Comparison of ENCODE assay signal across 18 mouse cellular contexts in genomic region chr19:32069598-32069997, GRCm38 (mm10). TPM values are rescaled to one million over a fixed set of nuclear protein-coding genes. Genes with fewer than 3 reads are reported as not detected.
A peak's percentile ranks its signal among the peaks of the same experiment; 100 is the strongest.
DNase-seq lines count a peak whose midpoint lies in the region; ATAC-seq and TF ChIP-seq lines count a peak whose summit lies in the region.
"Had no signal": no experiment of that assay in that cellular context is flagged by ENCODE, and none has a peak within 500 bp of the region (broad histone marks: within the 10 kb centered on the region; RNA-seq: fewer than 3 reads in every experiment).

No protein-coding gene starts in this region.

- TF ChIP-seq CTCF in lung, postnatal 0 days (IDR thresholded peaks at IDR 0.05), result no peak

- H3K4me3 ChIP-seq in heart, embryonic 15.5 days, result no peak overlapping the region
- H3K4me3 ChIP-seq in embryonic facial prominence, embryonic 14.5 days (ENCODE audit: low read depth, low read length), result no peak overlapping the region
- H3K4me3 ChIP-seq in lung, postnatal 0 days (ENCODE audit: low read depth, low read length), result no peak overlapping the region
- no peak overlapping the region for H3K4me3 ChIP-seq in forebrain, embryonic 16.5 days (replicated peaks; ENCODE audit: low read length)
- H3K4me3 ChIP-seq: erythroblast, embryonic 14.5 days; forebrain, embryonic 15.5 days; liver, embryonic 12.5 days; midbrain, embryonic 13.5 days had no signal

- peak; percentile 82 for TF ChIP-seq EP300 in lung, postnatal 0 days (IDR thresholded peaks at IDR 0.05)

- no peak overlapping the region for H3K4me2 ChIP-seq in heart, embryonic 15.5 days
- H3K4me2 ChIP-seq in embryonic facial prominence, embryonic 14.5 days (ENCODE audit: low read depth, low read length), result no peak overlapping the region
- no peak overlapping the region for H3K4me2 ChIP-seq in lung, postnatal 0 days (replicated peaks; ENCODE audit: low read depth, low read length)
- no peak overlapping the region for H3K4me2 ChIP-seq in forebrain, embryonic 16.5 days (ENCODE audit: low read length)
- H3K4me2 ChIP-seq: forebrain, embryonic 15.5 days; liver, embryonic 12.5 days; midbrain, embryonic 13.5 days had no signal

- H3K27me3 ChIP-seq in heart, embryonic 15.5 days, result no peaks in the 10 kb centered on the region
- H3K27me3 ChIP-seq in embryonic facial prominence, embryonic 14.5 days (replicated peaks; ENCODE audit: control insufficient read depth, insufficient read depth, low read length), result no peaks in the 10 kb centered on the region
- no peaks in the 10 kb centered on the region for H3K27me3 ChIP-seq in lung, postnatal 0 days (replicated peaks; ENCODE audit: insufficient read depth, low read length)
- H3K27me3 ChIP-seq in forebrain, embryonic 16.5 days (replicated peaks; ENCODE audit: control insufficient read depth, insufficient read depth, low read length), result no peaks in the 10 kb centered on the region
- H3K27me3 ChIP-seq: forebrain, embryonic 15.5 days; midbrain, embryonic 13.5 days had no signal

- H3K36me3 ChIP-seq in heart, embryonic 15.5 days, result no peaks in the 10 kb centered on the region
- no peaks in the 10 kb centered on the region for H3K36me3 ChIP-seq in embryonic facial prominence, embryonic 14.5 days (ENCODE audit: control insufficient read depth, insufficient read depth, low read length)
- H3K36me3 ChIP-seq in lung, postnatal 0 days (ENCODE audit: insufficient read depth, low read length), result no peaks in the 10 kb centered on the region
- no peaks in the 10 kb centered on the region for H3K36me3 ChIP-seq in forebrain, embryonic 16.5 days (ENCODE audit: control insufficient read depth, insufficient read depth)
- H3K36me3 ChIP-seq: forebrain, embryonic 15.5 days; liver, embryonic 12.5 days; midbrain, embryonic 13.5 days had no signal

- no peak overlapping the region for H3K9ac ChIP-seq in heart, embryonic 15.5 days
- H3K9ac ChIP-seq in embryonic facial prominence, embryonic 14.5 days (ENCODE audit: low read depth, low read length), result no peak overlapping the region
- H3K9ac ChIP-seq in lung, postnatal 0 days (replicated peaks; ENCODE audit: low read depth), result no peak overlapping the region
- no peak overlapping the region for H3K9ac ChIP-seq in forebrain, embryonic 16.5 days (replicated peaks; ENCODE audit: low read depth, low read length)
- H3K9ac ChIP-seq: forebrain, embryonic 15.5 days; liver, embryonic 12.5 days; midbrain, embryonic 13.5 days had no signal

- H3K27ac ChIP-seq in heart, embryonic 15.5 days, result peak overlapping the region; percentile 35
- H3K27ac ChIP-seq in embryonic facial prominence, embryonic 14.5 days (replicated peaks; ENCODE audit: low read depth, low read length), result no peak overlapping the region
- no peak overlapping the region for H3K27ac ChIP-seq in lung, postnatal 0 days (ENCODE audit: low read length)
- no peak overlapping the region for H3K27ac ChIP-seq in forebrain, embryonic 16.5 days (ENCODE audit: low read length)
- H3K27ac ChIP-seq: forebrain, embryonic 15.5 days; hindbrain, postnatal 0 days; liver, embryonic 12.5 days; midbrain, embryonic 13.5 days had no signal

- H3K9me3 ChIP-seq in heart, embryonic 15.5 days (replicated peaks), result no peaks in the 10 kb centered on the region
- no peaks in the 10 kb centered on the region for H3K9me3 ChIP-seq in embryonic facial prominence, embryonic 14.5 days (ENCODE audit: control insufficient read depth, low read length)
- no peaks in the 10 kb centered on the region for H3K9me3 ChIP-seq in lung, postnatal 0 days (ENCODE audit: low read length)
- no peaks in the 10 kb centered on the region for H3K9me3 ChIP-seq in forebrain, embryonic 16.5 days (ENCODE audit: control insufficient read depth, low read length)
- H3K9me3 ChIP-seq: forebrain, embryonic 15.5 days; liver, embryonic 12.5 days; midbrain, embryonic 13.5 days had no signal

- no peak for DNase-seq in heart, postnatal 25 days (ENCODE audit: low spot score)
- DNase-seq in 3T3-L1 (ENCODE audit: low read depth, low spot score), result peak; percentile 20
- peak; percentile 81 for DNase-seq in embryonic facial prominence, embryonic 14.5 days (ENCODE audit: low spot score)
- peak; percentile 87 for DNase-seq in lung, postnatal 0 days (ENCODE audit: low spot score)
- DNase-seq in gastrocnemius, postnatal 14 days, result no peak
- DNase-seq: cerebellum, adult 9-11 months; heart, postnatal 4 days; layer of hippocampus, postnatal 36 days; retina, postnatal 1 day; thymus, adult 18-20 months had no signal

- ATAC-seq in heart, embryonic 15.5 days (replicated peaks; ENCODE audit: insufficient number of reproducible peaks, insufficient read depth, low FRiP score, low read depth), result no peak
- peak; percentile 84 for ATAC-seq in embryonic facial prominence, embryonic 14.5 days (ENCODE audit: low read depth)
- peak; percentile 98 for ATAC-seq in lung, postnatal 0 days
- no peak for ATAC-seq in megakaryocyte-erythroid progenitor cell, adult 5-6 weeks (replicated peaks; ENCODE audit: low FRiP score, low TSS enrichment, poor library complexity, severe bottlenecking)
- no peak for ATAC-seq in forebrain, embryonic 16.5 days
- ATAC-seq: forebrain, embryonic 15.5 days; hindbrain, postnatal 0 days; liver, embryonic 12.5 days; midbrain, embryonic 13.5 days had no signal

- intact Hi-C loops in heart, postnatal 25 days (cut with DNase I), result no loop called here
- intact Hi-C loops in gastrocnemius, postnatal 14 days (cut with DNase I; ENCODE audit: low total_unique reads), result no loop called here

- WGBS in heart, embryonic 15.5 days, result 22% methylated on average over 2 of the region's 2 CpGs
- 69% methylated on average over 2 of the region's 2 CpGs for WGBS in embryonic facial prominence, embryonic 14.5 days
- 49% methylated on average over 2 of the region's 2 CpGs for WGBS in lung, postnatal 0 days
- 81% methylated on average over 2 of the region's 2 CpGs for WGBS in forebrain, embryonic 16.5 days

- peaks cover 18% of the 10 kb centered on the region for H3K4me1 ChIP-seq in heart, embryonic 15.5 days (replicated peaks)
- H3K4me1 ChIP-seq in embryonic facial prominence, embryonic 14.5 days (ENCODE audit: control insufficient read depth, insufficient read depth, low read length), result no peaks in the 10 kb centered on the region
- no peaks in the 10 kb centered on the region for H3K4me1 ChIP-seq in lung, postnatal 0 days (ENCODE audit: insufficient read depth, low read depth, low read length)
- no peaks in the 10 kb centered on the region for H3K4me1 ChIP-seq in forebrain, embryonic 16.5 days (replicated peaks; ENCODE audit: control insufficient read depth, insufficient read depth, low read length)
- H3K4me1 ChIP-seq: forebrain, embryonic 15.5 days; liver, embryonic 12.5 days; midbrain, embryonic 13.5 days had no signal

RNA-seq across cellular contexts. Expression of gene Asah2, which starts 38.4 kb away (rescaled TPM):
- 2.4 TPM in 2 replicates for polyA plus RNA-seq in heart, embryonic 15.5 days (2015; fragmentation: Nextera tagmentation; extraction: Ambion mirVana)
- total RNA-seq in heart, postnatal 25 days (2021), result 10 to 100 TPM; 11.3 to 12.3 TPM
- polyA plus RNA-seq in embryonic facial prominence, embryonic 14.5 days (2014; fragmentation: Nextera tagmentation; extraction: Ambion mirVana), result 1.9 and 2.1 TPM in 2 replicates
- polyA plus RNA-seq in lung, postnatal 0 days (2015; fragmentation: Nextera tagmentation; extraction: Ambion mirVana), result 2.1 and 2.5 TPM in 2 replicates
- 2.1 and 6.4 TPM in 2 replicates for total RNA-seq in megakaryocyte-erythroid progenitor cell, adult 5-6 weeks (2014; fragmentation: Nextera tagmentation)
- 1.7 and 4.7 TPM in 2 replicates for total RNA-seq in megakaryocyte-erythroid progenitor cell, adult 5-6 weeks (2017)
- total RNA-seq in gastrocnemius, postnatal 14 days (2021), result 1 to 10 TPM; 6.4 to 6.6 TPM
- 0.22 and 0.29 TPM in 2 replicates for polyA plus RNA-seq in forebrain, embryonic 16.5 days (2015; fragmentation: Nextera tagmentation; extraction: Ambion mirVana)

Comparison
In these comparisons a context has a peak if more than half of its experiments do, and no peak if none do; other contexts are left out.
1. ATAC-seq: peak in embryonic facial prominence, embryonic 14.5 days (single experiment) and lung, postnatal 0 days (single experiment); none in heart, embryonic 15.5 days (single experiment), megakaryocyte-erythroid progenitor cell, adult 5-6 weeks (single experiment) and forebrain, embryonic 16.5 days (single experiment).
2. DNase-seq: peak in 3T3-L1 (single experiment), embryonic facial prominence, embryonic 14.5 days (single experiment) and lung, postnatal 0 days (single experiment); none in heart, postnatal 25 days (single experiment) and gastrocnemius, postnatal 14 days (single experiment).